Mouse (Mus musculus) brain, embryonic 14.5 days (tissue): Measurements from ENCODE around the gene Kcnn4. TPM values are rescaled to one million over a fixed set of nuclear protein-coding genes. Genes with fewer than 3 reads are reported as not detected.
A peak's percentile ranks its signal among the peaks of the same experiment; 100 is the strongest.

ENCODE experiments used
- DNase-seq: peaks from one replicate; pipeline ENCODE4 v3.0.0-alpha.2; 2011; ENCODE audit warnings: low read depth
- CTCF ChIP-seq: fragments of 200-500 bp; IDR thresholded peaks from 2 replicates; pipeline ENCODE4 v1.5.1; 2012; ENCODE audit warnings: inconsistent platforms, mild to moderate bottlenecking, moderate library complexity, borderline replicate concordance; ENCODE audit not compliant: insufficient read depth, insufficient read length; ENCODE audit errors: extremely low read depth
- POLR2A ChIP-seq: fragments of 200-500 bp; IDR thresholded peaks from 2 replicates; pipeline ENCODE4 v1.6.1; 2012; ENCODE audit warnings: mild to moderate bottlenecking, inconsistent platforms, borderline replicate concordance; ENCODE audit not compliant: poor library complexity, insufficient read depth, insufficient read length, severe bottlenecking; ENCODE audit errors: extremely low read depth
- polyA plus RNA-seq: library from polyadenylated mRNA; depleted of rRNA; stranded (reverse); fragments of >200 nt; gene quantifications from 2 replicates; pipeline ENCODE4 v1.2.3, GENCODE M21; 2012; rRNA removed

The Kcnn4 gene
- 0.76 and 1.4 TPM in 2 replicates for polyA plus RNA-seq

- DNase-seq, result no peak
- no peak for TF ChIP-seq POLR2A
Measured at GRCm38 (mm10) chr7:24369731-24370541, at the start of gene Kcnn4. TSS of gene Kcnn4 (plus strand) at chr7:24370263.

- TF ChIP-seq CTCF (no peak), POLR2A (no peak)
- DNase-seq, result no peak
Measured at GRCm38 (mm10) chr7:24322593-24322992, 47.5 kb upstream of the Kcnn4 start.

GRCm38 (mm10) chr7:24325197-24325596 is 44.9 kb upstream of the Kcnn4 start:
- TF ChIP-seq CTCF, result no peak
- no peak for TF ChIP-seq POLR2A
- peak; percentile 81 for DNase-seq

GRCm38 (mm10) chr7:24325675-24326128 is 44.4 kb upstream of the Kcnn4 start:
- TF ChIP-seq POLR2A (no peak; the same call in 1 of the 2 replicates), CTCF (0 out of 2 replicates have a peak, but pooled peaks have one; percentile 8)
- DNase-seq, result peak; percentile 77

GRCm38 (mm10) chr7:24326273-24327135 is 43.6 kb upstream of the Kcnn4 start:
- peak; percentile 71 for DNase-seq
- TF ChIP-seq CTCF, result no peak
- no peak for TF ChIP-seq POLR2A

GRCm38 (mm10) chr7:24327281-24327975 is 42.6 kb upstream of the Kcnn4 start:
- TF ChIP-seq CTCF, result no peak
- no peak for TF ChIP-seq POLR2A
- no peak for DNase-seq

GRCm38 (mm10) chr7:24333304-24333986 is 36.6 kb upstream of the Kcnn4 start, which contains the start of gene Tescl:
TSS of gene Tescl (minus strand) at chr7:24333936.
- no peak for DNase-seq
- no peak for TF ChIP-seq POLR2A
- TF ChIP-seq CTCF, result no peak

- peak; percentile 71; the same call in 1 of the 2 replicates for TF ChIP-seq CTCF
- TF ChIP-seq POLR2A, result no peak
- peak; percentile 84 for DNase-seq
Measured at GRCm38 (mm10) chr7:24335699-24336309, 34.3 kb upstream of the Kcnn4 start.

- TF ChIP-seq CTCF (peak; percentile 30; the same call in 1 of the 2 replicates), POLR2A (no peak)
Measured at GRCm38 (mm10) chr7:24338241-24338640, 31.8 kb upstream of the Kcnn4 start.

GRCm38 (mm10) chr7:24343701-24344272 is 26.3 kb upstream of the Kcnn4 start:
- TF ChIP-seq CTCF (no peak), POLR2A (no peak)
- DNase-seq, result no peak

More at GRCm38 (mm10) chr7:24338241-24338640, 31.8 kb upstream of the Kcnn4 start:
- no peak for DNase-seq
